Mouse (Mus musculus) cortical plate, adult 2 months (tissue): ENCODE measurements at regions not wholly inside any gene's neighbourhood (a gene's known extent, or its start where the extent isn't known, plus 50 kb on each side); places are given as distances from the start of the nearest gene placed in this dataset.

Experiments
- CTCF ChIP-seq: fragments of 200-500 bp; IDR thresholded peaks from 2 replicates; pipeline ENCODE4 v1.5.1; 2011; ENCODE audit warnings: mild to moderate bottlenecking, control low read depth, low read length; ENCODE audit not compliant: insufficient read depth; ENCODE audit errors: extremely low read depth
- POLR2A ChIP-seq: fragments of 200-500 bp; IDR thresholded peaks from 2 replicates; pipeline ENCODE4 v1.6.1; 2011; ENCODE audit warnings: mild to moderate bottlenecking, low read length, control low read depth; ENCODE audit not compliant: insufficient read depth; ENCODE audit errors: extremely low read depth

DNA sequence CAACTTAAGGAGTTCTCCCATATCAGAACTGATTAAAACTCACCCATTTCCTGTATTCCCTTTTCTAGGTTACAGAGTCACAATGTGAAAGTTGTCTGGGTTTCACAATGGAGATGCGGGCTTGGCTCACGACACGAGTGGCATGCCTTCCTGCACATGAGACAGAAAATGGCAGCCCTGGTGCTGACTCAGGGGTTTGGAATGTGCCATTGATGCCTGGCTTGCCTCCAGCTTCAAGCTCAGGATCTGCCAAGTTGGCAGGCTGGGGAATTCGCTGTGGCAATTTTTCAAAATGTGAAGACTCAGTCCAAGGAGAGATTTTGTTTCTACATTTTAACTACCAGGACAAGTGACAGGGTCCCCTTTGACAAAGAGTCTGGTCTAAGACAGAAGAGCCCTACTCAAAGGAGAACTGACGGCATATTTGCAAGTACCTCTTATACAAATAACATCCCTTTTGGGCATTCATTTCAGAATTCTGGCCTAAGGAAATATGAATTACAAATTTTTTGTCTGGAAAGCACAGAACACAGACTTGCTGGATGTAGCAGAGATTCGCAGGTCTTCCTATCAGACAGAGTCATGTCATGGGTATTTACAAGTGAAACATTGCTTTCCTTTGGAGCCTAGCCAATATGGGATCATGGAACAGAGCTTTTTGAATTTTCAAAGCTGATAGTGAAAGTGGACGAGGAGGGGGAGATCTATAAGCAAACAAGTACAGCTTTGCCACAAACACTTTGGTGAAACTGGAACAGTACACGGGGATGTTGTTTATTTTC is 847.4 kb downstream of the Tmem182 start:
- TF ChIP-seq CTCF, result no peak
- no peak for TF ChIP-seq POLR2A
